29 mouse cellular contexts compared by ENCODE assay signal in the genomic region with DNA sequence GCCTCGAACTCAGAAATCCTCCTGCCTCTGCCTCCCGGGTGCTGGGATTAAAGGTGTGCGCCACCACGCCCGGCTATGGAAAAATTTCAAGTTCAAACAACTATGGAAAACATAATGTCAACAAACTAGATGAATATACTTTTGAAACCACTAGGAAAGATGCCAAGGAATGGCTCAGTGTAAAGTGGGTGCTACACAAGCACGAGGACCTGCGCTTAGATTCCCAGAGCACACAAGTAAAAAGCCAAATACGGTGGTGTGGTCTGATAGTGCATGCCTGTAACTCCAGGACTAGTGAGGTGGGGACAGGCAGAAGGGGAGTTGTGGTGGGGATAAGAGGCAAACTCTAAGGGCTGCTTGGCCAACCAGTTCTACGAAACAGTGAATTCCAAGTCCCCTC. TPM values are rescaled to one million over a fixed set of nuclear protein-coding genes. Genes with fewer than 3 reads are reported as not detected.
DNase-seq lines count a peak whose midpoint lies in the region; ATAC-seq and TF ChIP-seq lines count a peak whose summit lies in the region.
"Had no signal": no experiment of that assay in that cellular context is flagged by ENCODE, and none has a peak within 500 bp of the region (broad histone marks: within the 10 kb centered on the region; RNA-seq: fewer than 3 reads in every experiment).

No protein-coding gene starts in this region.

- no peak for TF ChIP-seq CTCF in heart, postnatal 0 days (IDR thresholded peaks at IDR 0.05; ENCODE audit: low read depth)
- TF ChIP-seq CTCF in lung, adult 2 months (IDR thresholded peaks at IDR 0.05; ENCODE audit: insufficient read depth, low read length), result no peak

- intact Hi-C loops in heart, postnatal 14 days (cut with DNase I), result no loop called here

- DNase-seq in heart, postnatal 0 days (ENCODE audit: low spot score), result no peak
- no peak for DNase-seq in heart, postnatal 14 days
- no peak for DNase-seq in lung, adult 2 months
- DNase-seq in lung, postnatal 4 days, result peak; percentile 21 to 36
- DNase-seq in right cerebral cortex, adult 18-20 months, result no peak
- DNase-seq: adrenal gland, adult 8-10 months; adrenal gland, postnatal 14 days; adrenal gland, postnatal 36 days; B cell, adult 2 months; cerebellum, adult 11-12 months; cerebellum, adult 2 months; cerebellum, adult 9-10 months; cerebellum, postnatal 10 days; cerebellum, postnatal 25 days; embryo, embryonic 11 days had no signal

- 80% methylated on average over 9 of the region's 9 CpGs for WGBS in heart, postnatal 0 days
- WGBS in lung, embryonic 16.5 days, result 71% methylated on average over 9 of the region's 9 CpGs
- WGBS in lung, adult 2 months, result 63% methylated on average over 9 of the region's 9 CpGs

- no peak for TF ChIP-seq EP300 in heart, postnatal 0 days (IDR thresholded peaks at IDR 0.05; ENCODE audit: low read depth)

- H3K27ac ChIP-seq in heart, postnatal 0 days (ENCODE audit: low read depth), result no peak overlapping the region
- no peak overlapping the region for H3K27ac ChIP-seq in lung, embryonic 16.5 days (ENCODE audit: low read length)
- H3K27ac ChIP-seq: embryonic facial prominence, embryonic 13.5 days; embryonic facial prominence, embryonic 15.5 days; forebrain, embryonic 10.5 days; forebrain, embryonic 12.5 days had no signal

- TF ChIP-seq POLR2A in lung, adult 2 months (IDR thresholded peaks at IDR 0.05; ENCODE audit: borderline replicate concordance, extremely low read depth, low read depth, low read length), result no peak

- H3K4me1 ChIP-seq in heart, postnatal 0 days (ENCODE audit: control insufficient read depth, insufficient read depth), result peaks cover 30% of the 10 kb centered on the region
- peaks cover 5% of the 10 kb centered on the region; the same call in 1 of the 2 replicates for H3K4me1 ChIP-seq in lung, embryonic 16.5 days (replicated peaks; ENCODE audit: control insufficient read depth, insufficient read depth, low read length)
- peaks cover 22% of the 10 kb centered on the region for H3K4me1 ChIP-seq in lung, adult 2 months (ENCODE audit: control insufficient read depth, insufficient read depth, low read length)
- peaks cover 84% of the 10 kb centered on the region for H3K4me1 ChIP-seq in megakaryocyte, embryonic 14.5 days

- H3K9me3 ChIP-seq in heart, postnatal 0 days (replicated peaks; ENCODE audit: control insufficient read depth, low read length), result no peaks in the 10 kb centered on the region
- no peaks in the 10 kb centered on the region for H3K9me3 ChIP-seq in lung, embryonic 16.5 days (ENCODE audit: control insufficient read depth, low read length)
- no peaks in the 10 kb centered on the region for H3K9me3 ChIP-seq in megakaryocyte, embryonic 14.5 days
- H3K9me3 ChIP-seq: embryonic facial prominence, embryonic 13.5 days; embryonic facial prominence, embryonic 15.5 days; forebrain, embryonic 10.5 days; forebrain, embryonic 12.5 days; G1E had no signal

- 0 out of 2 replicates have a peak, but pooled peaks have one; percentile 51 for ATAC-seq in heart, postnatal 0 days (ENCODE audit: insufficient read depth, low read depth)
- ATAC-seq in lung, embryonic 16.5 days (ENCODE audit: low read depth), result peak; percentile 79
- ATAC-seq in megakaryocyte, adult 5-6 weeks (ENCODE audit: poor library complexity, severe bottlenecking), result no peak
- ATAC-seq: activated CD4-positive, CD25-positive, alpha-beta regulatory T cell, adult 4 months; CD4-positive, CD25-positive, alpha-beta regulatory T cell, adult 4 months; forebrain, embryonic 14.5 days; Patski had no signal

- no peak overlapping the region for H3K9ac ChIP-seq in heart, postnatal 0 days (replicated peaks; ENCODE audit: low read depth, low read length)
- no peak overlapping the region for H3K9ac ChIP-seq in lung, embryonic 16.5 days (ENCODE audit: low read length)
- H3K9ac ChIP-seq: embryonic facial prominence, embryonic 13.5 days; embryonic facial prominence, embryonic 15.5 days; forebrain, embryonic 12.5 days had no signal

- H3K36me3 ChIP-seq in heart, postnatal 0 days (replicated peaks; ENCODE audit: control insufficient read depth, insufficient read depth, low read length), result no peaks in the 10 kb centered on the region
- H3K36me3 ChIP-seq in lung, embryonic 16.5 days (ENCODE audit: control insufficient read depth, insufficient read depth, low read length), result no peaks in the 10 kb centered on the region
- H3K36me3 ChIP-seq in megakaryocyte, embryonic 14.5 days (replicated peaks; ENCODE audit: low read length), result peaks cover 49% of the 10 kb centered on the region
- H3K36me3 ChIP-seq: embryonic facial prominence, embryonic 13.5 days; embryonic facial prominence, embryonic 15.5 days; forebrain, embryonic 10.5 days; forebrain, embryonic 12.5 days had no signal

- no peak overlapping the region for H3K4me2 ChIP-seq in heart, postnatal 0 days (ENCODE audit: low read depth, low read length)
- no peak overlapping the region for H3K4me2 ChIP-seq in lung, embryonic 16.5 days (ENCODE audit: low read depth, low read length)
- H3K4me2 ChIP-seq: embryonic facial prominence, embryonic 13.5 days; embryonic facial prominence, embryonic 15.5 days; forebrain, embryonic 12.5 days had no signal

- no peak overlapping the region for H3K4me3 ChIP-seq in heart, postnatal 0 days (ENCODE audit: low read depth, low read length)
- H3K4me3 ChIP-seq in lung, embryonic 16.5 days (ENCODE audit: low read length), result no peak overlapping the region
- no peak overlapping the region for H3K4me3 ChIP-seq in lung, adult 2 months (replicated peaks; ENCODE audit: extremely low read depth, low read depth, low read length)
- peak overlapping the region; percentile 38 for H3K4me3 ChIP-seq in megakaryocyte, embryonic 14.5 days (replicated peaks)
- H3K4me3 ChIP-seq: embryonic facial prominence, embryonic 13.5 days; embryonic facial prominence, embryonic 15.5 days; erythroblast, embryonic 14.5 days; forebrain, embryonic 10.5 days; forebrain, embryonic 12.5 days had no signal

- no peaks in the 10 kb centered on the region for H3K27me3 ChIP-seq in heart, postnatal 0 days (ENCODE audit: control insufficient read depth, insufficient read depth, low read length)
- H3K27me3 ChIP-seq in lung, embryonic 16.5 days (ENCODE audit: control insufficient read depth, insufficient read depth, low read depth, low read length), result no peaks in the 10 kb centered on the region
- H3K27me3 ChIP-seq in megakaryocyte, embryonic 14.5 days (replicated peaks), result no peaks in the 10 kb centered on the region
- H3K27me3 ChIP-seq: CH12.LX; embryonic facial prominence, embryonic 13.5 days; embryonic facial prominence, embryonic 15.5 days; forebrain, embryonic 12.5 days; Patski had no signal

RNA-seq across cellular contexts. Expression of a gene that starts 46.0 kb away (rescaled TPM):
- 17.8 and 33.3 TPM in 2 replicates for total RNA-seq in heart, postnatal 0 days (2014; rRNA removed; ENCODE audit: low replicate concordance)
- 91.0 and 92.3 TPM in 2 replicates for polyA plus RNA-seq in heart, postnatal 0 days (2015; fragmentation: Nextera tagmentation; extraction: Ambion mirVana)
- 100 to 1,000 TPM; 103 to 116 TPM for total RNA-seq in heart, postnatal 14 days (2021)
- 126 and 130 TPM in 2 replicates for polyA plus RNA-seq in lung, embryonic 16.5 days (2015; fragmentation: Nextera tagmentation; extraction: Ambion mirVana)
- 8.2 and 18.1 TPM in 2 replicates for polyA plus RNA-seq in lung, adult 2 months (2012; rRNA removed)
- 3.2 and 38.3 TPM in 2 replicates for polyA plus RNA-seq in megakaryocyte, embryonic 14.5 days (2012; ENCODE audit: insufficient read depth, low replicate concordance)
- total RNA-seq in megakaryocyte, adult 5-6 weeks (2015), result 278 and 301 TPM in 2 replicates
- 210 and 223 TPM in 2 replicates for total RNA-seq in megakaryocyte, adult 5-6 weeks (2017)

RNA-seq across cellular contexts. Expression of a gene that starts 50.7 kb away (rescaled TPM):
- total RNA-seq in heart, postnatal 0 days (2014; rRNA removed; ENCODE audit: low replicate concordance), result 1.6 and 4.5 TPM in 2 replicates
- polyA plus RNA-seq in heart, postnatal 0 days (2015; fragmentation: Nextera tagmentation; extraction: Ambion mirVana), result 4.4 and 8.9 TPM in 2 replicates
- 10 to 100 TPM; 35.5 to 37.7 TPM for total RNA-seq in heart, postnatal 14 days (2021)
- 2.4 and 2.5 TPM in 2 replicates for polyA plus RNA-seq in lung, embryonic 16.5 days (2015; fragmentation: Nextera tagmentation; extraction: Ambion mirVana)
- polyA plus RNA-seq in lung, adult 2 months (2012; rRNA removed), result 5.7 and 7.6 TPM in 2 replicates
- 4.4 and 6.7 TPM in 2 replicates for polyA plus RNA-seq in megakaryocyte, embryonic 14.5 days (2012; ENCODE audit: insufficient read depth, low replicate concordance)
- total RNA-seq in megakaryocyte, adult 5-6 weeks (2015), result 0.42 TPM in 1 of 2 replicates, not detected in the other
- total RNA-seq in megakaryocyte, adult 5-6 weeks (2017), result not detected in 2 replicates

Comparison
In these comparisons a context has a peak if more than half of its experiments do, and no peak if none do; other contexts are left out.
1. DNase-seq: peak in lung, postnatal 4 days (2 of 2); none in heart, postnatal 0 days (single experiment), heart, postnatal 14 days (0 of 2), lung, adult 2 months (single experiment) and right cerebral cortex, adult 18-20 months (single experiment).